Mouse (Mus musculus) kidney, postnatal 0 days (tissue): ENCODE data around the gene Caprin1. TPM values are rescaled to one million over a fixed set of nuclear protein-coding genes. Genes with fewer than 3 reads are reported as not detected.
A peak's percentile ranks its signal among the peaks of the same experiment; 100 is the strongest.

Source experiments
- ATAC-seq: fragments of 200-750 bp; cut with Nextera tagmentation; replicated peaks from 2 replicates; pipeline ENCODE4 v1.8.0; 2017; ENCODE audit warnings: low read depth, moderate number of reproducible peaks, moderate TSS enrichment, moderate library complexity; ENCODE audit not compliant: low FRiP score
- DNase-seq: peaks from one replicate; pipeline ENCODE4 v3.0.0-alpha.2; 2016; ENCODE audit warnings: low spot score
- H3K27ac ChIP-seq: fragments of 300-500 bp; sonication (generic); 2 replicates; pipeline ENCODE4 v1.5.1; 2014; ENCODE audit warnings: mild to moderate bottlenecking
- H3K27me3 ChIP-seq: fragments of 300-500 bp; sonication (generic); 2 replicates; pipeline ENCODE4 v1.6.1; 2014; ENCODE audit warnings: low read length, mixed read lengths; ENCODE audit not compliant: insufficient read depth
- H3K36me3 ChIP-seq: fragments of 300-500 bp; sonication (generic); 2 replicates; pipeline ENCODE4 v1.6.1; 2014; ENCODE audit warnings: low read length, mixed read lengths; ENCODE audit not compliant: insufficient read depth
- H3K4me1 ChIP-seq: fragments of 300-500 bp; sonication (generic); replicated peaks from 2 replicates; pipeline ENCODE4 v1.6.1; 2014; ENCODE audit warnings: antibody characterized with exemption, low read length, mixed read lengths; ENCODE audit not compliant: insufficient read depth
- H3K4me2 ChIP-seq: fragments of 300-500 bp; sonication (generic); 2 replicates; pipeline ENCODE4 v1.6.1; 2014; ENCODE audit warnings: mild to moderate bottlenecking, low read length, moderate library complexity, mixed read lengths
- H3K4me3 ChIP-seq: fragments of 300-500 bp; sonication (generic); replicated peaks from 2 replicates; pipeline ENCODE4 v1.5.1; 2014; ENCODE audit warnings: low read depth, low read length
- H3K9ac ChIP-seq: fragments of 300-500 bp; sonication (generic); 2 replicates; pipeline ENCODE4 v1.6.1; 2014; ENCODE audit warnings: low read depth, low read length
- H3K9me3 ChIP-seq: fragments of 300-500 bp; sonication (generic); replicated peaks from 2 replicates; pipeline ENCODE4 v1.6.1; 2016; ENCODE audit warnings: low read length, inconsistent platforms, mixed read lengths
- CTCF ChIP-seq: IDR thresholded peaks from 2 replicates; pipeline ENCODE4 v1.5.1; 2016; ENCODE audit warnings: antibody characterized with exemption, low read depth, mild to moderate bottlenecking, moderate library complexity
- WGBS: fragments of 180-500 bp; shearing (Covaris S2); extraction: QIAGEN DNeasy Blood & Tissue Kit; methylation state at CpG from one replicate; pipeline ENCODE4 v1.1.7; 2014; 5-methylcytosine and 5-hydroxymethylcytosine counted together
- polyA plus RNA-seq: library from polyadenylated mRNA; unstranded; fragments of >200 nt; fragmentation: Nextera tagmentation; extraction: Ambion mirVana; gene quantifications from 2 replicates; pipeline ENCODE4 v1.2.1, GENCODE M21; 2015

The Caprin1 gene
- polyA plus RNA-seq, 1 experiment from 2014 or later: 206 TPM

GRCm38 (mm10) chr2:103785735-103786134 is 11.7 kb downstream of the Caprin1 start:
- WGBS: 82% methylated on average over 1 of the region's 1 CpGs
- Histone ChIP-seq H3K9me3 (no peaks in the 10 kb centered on the region), H3K4me1 (no peaks in the 10 kb centered on the region), H3K9ac (no peak overlapping the region), H3K4me2 (no peak overlapping the region), H3K4me3 (no peak overlapping the region), H3K36me3 (peaks cover 12% of the 10 kb centered on the region), H3K27ac (no peak overlapping the region), H3K27me3 (no peaks in the 10 kb centered on the region)
- ATAC-seq: no peak
- DNase-seq: no peak
- TF ChIP-seq CTCF: no peak

- Histone ChIP-seq H3K27me3 (no peaks in the 10 kb centered on the region), H3K36me3 (peaks cover 21% of the 10 kb centered on the region), H3K27ac (no peak overlapping the region), H3K9me3 (no peaks in the 10 kb centered on the region), H3K9ac (no peak overlapping the region), H3K4me3 (no peak overlapping the region), H3K4me1 (no peaks in the 10 kb centered on the region), H3K4me2 (no peak overlapping the region)
- ATAC-seq: no peak
- peak; percentile 58 for TF ChIP-seq CTCF
- 89% methylated on average over 4 of the region's 4 CpGs for WGBS
- DNase-seq: no peak
Measured at GRCm38 (mm10) chr2:103784621-103785020, 12.8 kb downstream of the Caprin1 start.

GRCm38 (mm10) chr2:103762492-103762891 is 35.0 kb downstream of the Caprin1 start:
- Histone ChIP-seq H3K36me3 (peaks cover 15% of the 10 kb centered on the region), H3K9me3 (no peaks in the 10 kb centered on the region), H3K4me1 (0 out of 2 replicates have a peak, but pooled peaks cover 8% of the 10 kb centered on the region), H3K4me3 (no peak overlapping the region), H3K9ac (no peak overlapping the region), H3K4me2 (no peak overlapping the region), H3K27ac (no peak overlapping the region), H3K27me3 (no peaks in the 10 kb centered on the region)
- DNase-seq (no peak), ATAC-seq (no peak)
- WGBS: 59% methylated on average over 1 of the region's 1 CpGs
- TF ChIP-seq CTCF: no peak

GRCm38 (mm10) chr2:103761993-103762392 is 35.5 kb downstream of the Caprin1 start:
- no peak for ATAC-seq
- DNase-seq: no peak
- Histone ChIP-seq H3K36me3 (peaks cover 14% of the 10 kb centered on the region), H3K9me3 (no peaks in the 10 kb centered on the region), H3K9ac (no peak overlapping the region), H3K27ac (no peak overlapping the region), H3K4me1 (0 out of 2 replicates have a peak, but pooled peaks cover 8% of the 10 kb centered on the region), H3K27me3 (no peaks in the 10 kb centered on the region), H3K4me3 (peak overlapping the region; percentile 70; the same call in 1 of the 2 replicates), H3K4me2 (peak overlapping the region; percentile 93)
- no peak for TF ChIP-seq CTCF
- 34% methylated on average over 4 of the region's 4 CpGs for WGBS

GRCm38 (mm10) chr2:103760906-103761716 is 36.3 kb downstream of the Caprin1 start, which contains the start of gene Nat10:
Gene Nat10, minus strand, starts transcription at chr2:103761270.
- no peaks in the 10 kb centered on the region for H3K9me3 ChIP-seq
- no peaks in the 10 kb centered on the region for H3K27me3 ChIP-seq
- peaks cover 5% of the 10 kb centered on the region for H3K36me3 ChIP-seq
- under 1% methylated on average over 47 of the region's 47 CpGs for WGBS
- peak within 1 kb of the TSS; percentile 74 for H3K27ac ChIP-seq
- ATAC-seq: peak; percentile 96
- peak; percentile 99 for DNase-seq
- H3K4me2 ChIP-seq: peak within 1 kb of the TSS; percentile 93
- peak within 1 kb of the TSS; percentile 72 for H3K9ac ChIP-seq
- peak within 1 kb of the TSS; percentile 70 for H3K4me3 ChIP-seq
- 0 out of 2 replicates have a peak, but pooled peaks have one; percentile 16 for TF ChIP-seq CTCF
- H3K4me1 ChIP-seq: 0 out of 2 replicates have a peak, but pooled peaks cover 8% of the 10 kb centered on the region

GRCm38 (mm10) chr2:103760421-103760820 is 37.0 kb downstream of the Caprin1 start:
- DNase-seq: peak; percentile 30
- ATAC-seq: peak; percentile 34

More at GRCm38 (mm10) chr2:103760421-103760820, 37.0 kb downstream of the Caprin1 start:
- Histone ChIP-seq H3K9ac (peak overlapping the region; percentile 72), H3K36me3 (no peaks in the 10 kb centered on the region), H3K4me1 (0 out of 2 replicates have a peak, but pooled peaks cover 8% of the 10 kb centered on the region), H3K9me3 (no peaks in the 10 kb centered on the region), H3K4me3 (peak overlapping the region; percentile 70), H3K27me3 (no peaks in the 10 kb centered on the region), H3K27ac (peak overlapping the region; percentile 74), H3K4me2 (peak overlapping the region; percentile 93)
- 1% methylated on average over 12 of the region's 12 CpGs for WGBS
- no peak for TF ChIP-seq CTCF
